Mouse (Mus musculus): ENCODE results near the gene Map6d1. TPM values are rescaled to one million over a fixed set of nuclear protein-coding genes. Genes with fewer than 3 reads are reported as not detected.

The Map6d1 gene
- polyA plus RNA-seq, 1 experiment = 0.13 TPM

GRCm38 (mm10) chr16:20265089-20265488 is 23.9 kb upstream of the Map6d1 start:
- TF ChIP-seq MAX (IDR thresholded peaks at IDR 0.05) = no peak
- Histone ChIP-seq H3K4me3 (ENCODE audit: insufficient read depth, poor library complexity, severe bottlenecking) (no peak overlapping the region), H3K79me2 (ENCODE audit: control insufficient read depth, insufficient read depth) (no peaks in the 10 kb centered on the region), H3K36me3 (ENCODE audit: control insufficient read depth, insufficient read depth) (no peaks in the 10 kb centered on the region), H3ac (ENCODE audit: control insufficient read depth, insufficient read length, low read depth) (no peak overlapping the region), H3K79me3 (ENCODE audit: low read depth) (no peaks in the 10 kb centered on the region), H3K27me3 (ENCODE audit: control insufficient read depth, insufficient read depth, insufficient read length) (peaks cover 6% of the 10 kb centered on the region)

GRCm38 (mm10) chr16:20257926-20258325 is 16.8 kb upstream of the Map6d1 start:
- Histone ChIP-seq H3K79me3 (ENCODE audit: low read depth) (no peaks in the 10 kb centered on the region), H3K79me2 (ENCODE audit: control insufficient read depth, insufficient read depth) (no peaks in the 10 kb centered on the region), H3K27me3 (ENCODE audit: control insufficient read depth, insufficient read depth, insufficient read length) (peaks cover 16% of the 10 kb centered on the region), H3ac (ENCODE audit: control insufficient read depth, insufficient read length, low read depth) (no peak overlapping the region), H3K36me3 (ENCODE audit: control insufficient read depth, insufficient read depth) (no peaks in the 10 kb centered on the region), H3K4me3 (ENCODE audit: insufficient read depth, poor library complexity, severe bottlenecking) (no peak overlapping the region)
- no peak for TF ChIP-seq USF1 (IDR thresholded peaks at IDR 0.05; ENCODE audit: low read depth)
- TF ChIP-seq MYOG (IDR thresholded peaks at IDR 0.05; ENCODE audit: control insufficient read depth, extremely low read depth, insufficient read length) = no peak
- no peak for TF ChIP-seq CEBPB (IDR thresholded peaks at IDR 0.05; ENCODE audit: low read depth)
- no peak for TF ChIP-seq FOSL1 (IDR thresholded peaks at IDR 0.05; ENCODE audit: insufficient read depth, low read length, poor library complexity, severe bottlenecking)
- no peak for TF ChIP-seq MYOD1 (IDR thresholded peaks at IDR 0.05; ENCODE audit: control insufficient read depth, insufficient read length, low read depth)
- no peak for TF ChIP-seq CTCF (IDR thresholded peaks at IDR 0.05; ENCODE audit: control insufficient read depth, insufficient read depth, insufficient read length)
- no peak for TF ChIP-seq MAX (IDR thresholded peaks at IDR 0.05)

DNA sequence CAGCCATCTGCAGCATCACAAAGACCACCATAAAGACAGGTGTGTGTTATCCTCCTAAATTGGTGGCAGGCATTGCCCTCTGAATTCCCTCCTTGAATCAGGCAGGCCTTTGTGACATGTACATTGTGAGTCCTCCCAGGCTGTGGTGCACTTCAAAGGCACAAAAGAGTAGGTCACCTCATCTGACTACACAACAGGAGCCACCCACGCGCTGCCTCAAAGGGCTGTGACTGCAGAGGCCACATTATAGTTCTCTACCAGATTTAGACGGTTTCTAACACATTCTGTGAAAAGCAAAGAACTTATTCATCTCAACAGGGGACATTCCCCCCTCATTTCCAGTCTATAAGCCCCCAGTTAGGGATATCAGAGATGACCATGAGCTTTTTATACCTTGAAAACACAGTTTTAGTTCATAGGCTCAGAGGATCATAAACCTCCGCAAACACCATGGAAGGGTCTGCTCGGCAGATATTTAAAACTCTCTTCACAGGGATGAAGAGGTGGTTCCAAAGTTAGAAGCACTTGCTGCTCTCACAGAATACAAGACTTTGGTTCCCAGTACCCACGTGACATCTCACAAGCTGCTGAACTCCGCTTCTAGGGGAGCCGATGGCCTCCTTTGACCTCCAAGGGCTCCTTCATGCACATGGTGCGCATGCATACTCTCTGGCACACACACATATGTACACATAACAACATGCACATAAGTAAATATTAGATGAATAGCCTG is 7.5 kb upstream of the Map6d1 start:
- Histone ChIP-seq H3K79me3 (ENCODE audit: low read depth) (no peaks in the 10 kb centered on the region), H3K79me2 (ENCODE audit: control insufficient read depth, insufficient read depth) (no peaks in the 10 kb centered on the region), H3ac (ENCODE audit: control insufficient read depth, insufficient read length, low read depth) (no peak overlapping the region), H3K36me3 (ENCODE audit: control insufficient read depth, insufficient read depth) (no peaks in the 10 kb centered on the region), H3K4me3 (ENCODE audit: insufficient read depth, poor library complexity, severe bottlenecking) (no peak overlapping the region), H3K27me3 (ENCODE audit: control insufficient read depth, insufficient read depth, insufficient read length) (peaks cover 4% of the 10 kb centered on the region)
- TF ChIP-seq USF1 (IDR thresholded peaks at IDR 0.05; ENCODE audit: low read depth) = no peak
- no peak for TF ChIP-seq MYOG (IDR thresholded peaks at IDR 0.05; ENCODE audit: control insufficient read depth, extremely low read depth, insufficient read length)
- no peak for TF ChIP-seq MAX (IDR thresholded peaks at IDR 0.05)
- TF ChIP-seq CEBPB (IDR thresholded peaks at IDR 0.05; ENCODE audit: low read depth) = no peak
- no peak for TF ChIP-seq MYOD1 (IDR thresholded peaks at IDR 0.05; ENCODE audit: control insufficient read depth, insufficient read length, low read depth)
- no peak for TF ChIP-seq FOSL1 (IDR thresholded peaks at IDR 0.05; ENCODE audit: insufficient read depth, low read length, poor library complexity, severe bottlenecking)

DNA sequence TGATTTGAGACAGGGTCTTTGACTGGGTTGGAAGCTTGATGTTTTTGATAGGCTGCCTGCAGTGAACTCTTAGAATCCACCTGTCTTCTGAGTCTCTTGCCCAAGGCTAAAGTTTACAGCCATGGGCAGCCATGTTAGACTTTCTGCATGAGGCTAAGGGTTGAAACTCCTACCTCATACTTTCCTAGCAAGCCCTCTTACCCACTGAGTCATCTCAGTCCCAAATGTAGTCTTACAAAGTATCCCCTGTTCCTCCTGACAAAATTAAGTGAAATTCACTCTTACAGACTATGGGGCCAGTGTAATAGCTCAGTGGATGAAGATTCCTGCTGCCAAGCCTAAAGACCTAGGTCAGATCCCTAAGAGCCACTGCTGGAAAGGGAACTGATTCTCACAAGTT is 5.9 kb upstream of the Map6d1 start:
- Histone ChIP-seq H3K27me3 (ENCODE audit: control insufficient read depth, insufficient read depth, insufficient read length) (peaks cover 4% of the 10 kb centered on the region), H3ac (ENCODE audit: control insufficient read depth, insufficient read length, low read depth) (no peak overlapping the region), H3K4me3 (ENCODE audit: insufficient read depth, poor library complexity, severe bottlenecking) (no peak overlapping the region), H3K36me3 (ENCODE audit: control insufficient read depth, insufficient read depth) (no peaks in the 10 kb centered on the region), H3K79me2 (ENCODE audit: control insufficient read depth, insufficient read depth) (no peaks in the 10 kb centered on the region), H3K79me3 (ENCODE audit: low read depth) (no peaks in the 10 kb centered on the region)
- TF ChIP-seq USF1 (IDR thresholded peaks at IDR 0.05; ENCODE audit: low read depth) = no peak
- no peak for TF ChIP-seq FOSL1 (IDR thresholded peaks at IDR 0.05; ENCODE audit: insufficient read depth, low read length, poor library complexity, severe bottlenecking)
- no peak for TF ChIP-seq MYOD1 (IDR thresholded peaks at IDR 0.05; ENCODE audit: control insufficient read depth, insufficient read length, low read depth)
- no peak for TF ChIP-seq MYOG (IDR thresholded peaks at IDR 0.05; ENCODE audit: control insufficient read depth, extremely low read depth, insufficient read length)

DNA sequence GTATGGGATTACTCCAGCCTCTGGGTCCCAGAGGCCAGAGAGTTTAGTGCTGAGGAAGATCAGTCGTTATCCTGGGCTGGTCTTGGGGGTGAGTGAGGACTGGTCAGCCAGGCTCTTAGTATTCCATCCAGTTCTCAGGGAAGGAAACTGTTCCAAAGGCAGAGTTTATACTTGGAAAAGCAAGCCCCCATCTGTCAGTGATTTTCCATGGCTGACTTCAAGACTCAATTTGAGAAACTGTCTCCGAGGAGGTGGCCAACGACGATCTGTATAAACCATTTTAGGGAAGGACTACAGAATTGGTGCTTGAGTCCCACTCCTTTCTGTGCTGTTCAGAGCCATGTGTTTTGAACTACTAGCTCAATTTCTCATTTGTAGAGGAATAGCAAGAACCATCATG is 2.5 kb downstream of the Map6d1 start:
- no peak overlapping the region for H3K4me3 ChIP-seq (ENCODE audit: insufficient read depth, poor library complexity, severe bottlenecking)
- TF ChIP-seq CEBPB (IDR thresholded peaks at IDR 0.05; ENCODE audit: low read depth) (no peak), USF1 (IDR thresholded peaks at IDR 0.05; ENCODE audit: low read depth) (no peak)
- H3ac ChIP-seq (ENCODE audit: control insufficient read depth, insufficient read length, low read depth) = no peak overlapping the region

DNA sequence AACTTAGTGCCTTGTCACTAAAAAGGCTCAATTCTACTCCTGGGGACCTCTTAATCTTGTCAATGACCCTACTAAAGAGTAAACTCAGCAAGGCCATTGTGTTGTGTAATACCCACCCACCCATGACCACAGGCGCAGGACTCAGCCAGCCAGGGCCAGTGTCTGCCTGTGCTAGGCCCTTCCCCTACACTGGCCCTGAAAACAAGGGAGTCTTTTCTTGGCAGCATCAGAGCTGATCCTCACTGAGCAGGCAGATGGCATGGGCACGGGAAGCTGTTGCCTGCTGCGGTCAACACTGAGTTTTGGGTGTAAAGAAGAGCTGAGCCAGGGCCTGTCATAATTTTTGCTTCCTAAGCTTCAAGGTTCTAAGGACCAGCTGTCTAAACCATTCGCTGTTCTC is 3.7 kb downstream of the Map6d1 start:
- no peak for TF ChIP-seq FOSL1 (IDR thresholded peaks at IDR 0.05; ENCODE audit: insufficient read depth, low read length, poor library complexity, severe bottlenecking)
- no peak for TF ChIP-seq CTCF (IDR thresholded peaks at IDR 0.05; ENCODE audit: control insufficient read depth, insufficient read depth, insufficient read length)
- no peak for TF ChIP-seq MYOD1 (IDR thresholded peaks at IDR 0.05; ENCODE audit: control insufficient read depth, insufficient read length, low read depth)
- no peak for TF ChIP-seq MYOG (IDR thresholded peaks at IDR 0.05; ENCODE audit: control insufficient read depth, extremely low read depth, insufficient read length)
- no peak for TF ChIP-seq CEBPB (IDR thresholded peaks at IDR 0.05; ENCODE audit: low read depth)
- no peak for TF ChIP-seq MAX (IDR thresholded peaks at IDR 0.05)
- no peak for TF ChIP-seq USF1 (IDR thresholded peaks at IDR 0.05; ENCODE audit: low read depth)

More for the DNA sequence above, 2.5 kb downstream of the Map6d1 start:
- Histone ChIP-seq H3K79me2 (ENCODE audit: control insufficient read depth, insufficient read depth) (no peaks in the 10 kb centered on the region), H3K36me3 (ENCODE audit: control insufficient read depth, insufficient read depth) (no peaks in the 10 kb centered on the region), H3K27me3 (ENCODE audit: control insufficient read depth, insufficient read depth, insufficient read length) (peaks cover 7% of the 10 kb centered on the region), H3K79me3 (ENCODE audit: low read depth) (no peaks in the 10 kb centered on the region)

More for the DNA sequence above, 3.7 kb downstream of the Map6d1 start:
- Histone ChIP-seq H3K79me3 (ENCODE audit: low read depth) (no peaks in the 10 kb centered on the region), H3K4me3 (ENCODE audit: insufficient read depth, poor library complexity, severe bottlenecking) (no peak overlapping the region), H3K27me3 (ENCODE audit: control insufficient read depth, insufficient read depth, insufficient read length) (peaks cover 7% of the 10 kb centered on the region), H3ac (ENCODE audit: control insufficient read depth, insufficient read length, low read depth) (no peak overlapping the region), H3K79me2 (ENCODE audit: control insufficient read depth, insufficient read depth) (no peaks in the 10 kb centered on the region), H3K36me3 (ENCODE audit: control insufficient read depth, insufficient read depth) (no peaks in the 10 kb centered on the region)
